Mouse (Mus musculus): ENCODE measurements around the gene Slc35f1. TPM values are rescaled to one million over a fixed set of nuclear protein-coding genes. Genes with fewer than 3 reads are reported as not detected.

Slc35f1 gene
- polyA plus RNA-seq, 1 experiment from 2014 or later: 7.2 TPM

DNA sequence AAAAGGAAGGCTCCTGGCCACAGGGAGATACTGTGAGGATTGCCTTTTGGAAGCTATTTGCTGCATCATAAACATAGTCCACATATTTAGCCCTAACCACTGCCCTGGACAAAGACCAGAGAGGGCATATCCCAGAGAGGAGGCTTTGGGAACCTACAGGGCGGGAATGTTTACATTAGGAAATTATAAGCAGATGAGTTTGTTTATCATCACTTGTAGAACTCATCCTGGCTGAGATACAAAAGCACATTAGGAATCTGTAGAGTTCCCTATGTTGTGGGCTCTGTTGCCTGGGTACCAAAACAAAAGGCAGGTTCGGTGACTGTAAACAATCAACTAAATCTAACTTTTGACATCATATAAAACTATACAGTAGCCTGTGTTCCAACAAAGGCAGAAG, 467.4 kb downstream of the Slc35f1 start:
- Histone ChIP-seq H3K4me3 (no peak overlapping the region), H3K27ac (replicated peaks) (no peak overlapping the region), H3K4me1 (no peaks in the 10 kb centered on the region), H3K36me3 (no peaks in the 10 kb centered on the region), H3K9me3 (replicated peaks) (no peaks in the 10 kb centered on the region), H3K27me3 (ENCODE audit: low read depth, poor library complexity, severe bottlenecking) (no peaks in the 10 kb centered on the region)
- no peak for DNase-seq (ENCODE audit: low spot score)
- whole genome bisulfite sequencing: 81% methylated on average over 2 of the region's 2 CpGs
